Mouse (Mus musculus) myocyte (in vitro differentiated cells): Measurements from ENCODE around the gene Kmt2d.

Source experiments
- CEBPB ChIP-seq: IDR thresholded peaks from 2 replicates; pipeline ENCODE4 v1.6.1; 2011; ENCODE audit warnings: mild to moderate bottlenecking, moderate library complexity; ENCODE audit not compliant: poor library complexity, insufficient read depth, severe bottlenecking
- E2F4 ChIP-seq: IDR thresholded peaks from one replicate; pipeline ENCODE4 v1.6.1; 2011; ENCODE audit warnings: mild to moderate bottlenecking, control low read depth, moderate library complexity; ENCODE audit not compliant: insufficient read depth
- MAX ChIP-seq: IDR thresholded peaks from one replicate; pipeline ENCODE4 v1.6.1; 2011; ENCODE audit warnings: low read depth, mild to moderate bottlenecking, control low read depth
- MYOD1 ChIP-seq, 3 experiments: IDR thresholded peaks; one replicate each; pipeline ENCODE4 v1.6.1; 2011; ENCODE audit warnings: control low read depth in 2 of 3, low read depth in 2 of 3, mild to moderate bottlenecking in 2 of 3, moderate library complexity in 1 of 3; ENCODE audit not compliant: insufficient read length in 2 of 3, control insufficient read depth in 1 of 3
- MYOG ChIP-seq, 3 experiments: IDR thresholded peaks; one replicate each; pipeline ENCODE4 v1.6.1; 2011; ENCODE audit warnings: control low read depth in 2 of 3, low read depth in 2 of 3, mild to moderate bottlenecking in 2 of 3; ENCODE audit not compliant: insufficient read length in 2 of 3, control insufficient read depth in 1 of 3, insufficient read depth in 1 of 3
- POLR2A ChIP-seq: IDR thresholded peaks from one replicate; pipeline ENCODE4 v1.6.1; 2011; ENCODE audit warnings: low read depth, mild to moderate bottlenecking, control low read depth, moderate library complexity; ENCODE audit not compliant: insufficient read length
- POLR2AphosphoS2 ChIP-seq: IDR thresholded peaks from one replicate; pipeline ENCODE4 v1.6.1; 2011; ENCODE audit warnings: low read depth, control low read depth; ENCODE audit not compliant: insufficient read length
- TCF12 ChIP-seq: IDR thresholded peaks from one replicate; pipeline ENCODE4 v1.6.1; 2011; ENCODE audit warnings: mild to moderate bottlenecking, control low read depth; ENCODE audit not compliant: poor library complexity, insufficient read depth, severe bottlenecking
- TCF3 ChIP-seq: IDR thresholded peaks from one replicate; pipeline ENCODE4 v1.6.1; 2011; ENCODE audit warnings: low read depth, control low read depth; ENCODE audit not compliant: insufficient read length
- USF1 ChIP-seq: IDR thresholded peaks from one replicate; pipeline ENCODE4 v1.6.1; 2011; ENCODE audit warnings: low read depth, mild to moderate bottlenecking, control low read depth, moderate library complexity

DNA sequence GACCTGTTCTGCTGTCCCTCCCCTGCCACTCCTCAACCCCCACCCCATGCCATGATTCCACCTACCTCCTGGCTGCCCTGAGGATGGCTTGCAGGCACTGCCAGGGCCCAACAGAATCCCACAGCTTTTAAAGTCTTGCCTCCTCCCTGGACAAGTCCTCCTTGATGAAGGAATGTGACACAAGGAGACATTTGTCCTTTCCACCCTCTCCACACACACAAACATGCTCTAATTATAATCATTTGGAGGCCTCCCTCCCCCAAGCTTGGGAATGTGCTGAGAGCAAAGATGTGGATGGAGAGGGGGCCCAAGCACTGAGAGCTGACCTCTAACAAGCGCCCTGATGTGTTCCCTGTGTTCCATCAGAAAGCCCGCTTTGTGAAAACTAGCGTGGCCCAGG lies 61.6 kb downstream of the Kmt2d start, which contains the start of gene Ddn:
- TF ChIP-seq POLR2A = no peak
- no peak for TF ChIP-seq POLR2AphosphoS2
- TF ChIP-seq MYOD1 (IDR thresholded peaks at IDR 0.05; ENCODE audit: control insufficient read depth in 1 of 3, insufficient read length in 2 of 3, low read depth in 2 of 3) = no peak
- TF ChIP-seq USF1 = no peak
- TF ChIP-seq MYOG (IDR thresholded peaks at IDR 0.05; ENCODE audit: control insufficient read depth in 1 of 3, insufficient read depth in 1 of 3, insufficient read length in 2 of 3, low read depth in 2 of 3) = no peak
- TF ChIP-seq E2F4 = no peak
- TF ChIP-seq MAX = no peak
- TF ChIP-seq CEBPB = no peak
- TF ChIP-seq TCF12 = no peak
- TF ChIP-seq TCF3 = no peak
